Mouse (Mus musculus) lung, postnatal 4 days (tissue): Measurements from ENCODE around the gene Klf2.
A peak's percentile ranks its signal among the peaks of the same experiment; 100 is the strongest.

ENCODE experiments used
- DNase-seq, 2 experiments: peaks; one replicate each; pipeline ENCODE4 v3.0.0; 2021

Gene Klf2

GRCm38 (mm10) chr8:72318801-72319322 lies at the start of gene Klf2:
Klf2 (plus strand) TSS chr8:72319033.
- peak; percentile 99 for DNase-seq

GRCm38 (mm10) chr8:72270606-72271005 lies 48.2 kb upstream of the Klf2 start:
- DNase-seq, result peak; percentile 41 to 63

- DNase-seq, result no peak
Observed at GRCm38 (mm10) chr8:72271051-72271660, 47.7 kb upstream of the Klf2 start.

- DNase-seq, result no peak
Observed at GRCm38 (mm10) chr8:72271691-72272090, 47.1 kb upstream of the Klf2 start.

- peak; percentile 87 to 88 for DNase-seq
Observed at GRCm38 (mm10) chr8:72272361-72272760, 46.5 kb upstream of the Klf2 start.

DNA sequence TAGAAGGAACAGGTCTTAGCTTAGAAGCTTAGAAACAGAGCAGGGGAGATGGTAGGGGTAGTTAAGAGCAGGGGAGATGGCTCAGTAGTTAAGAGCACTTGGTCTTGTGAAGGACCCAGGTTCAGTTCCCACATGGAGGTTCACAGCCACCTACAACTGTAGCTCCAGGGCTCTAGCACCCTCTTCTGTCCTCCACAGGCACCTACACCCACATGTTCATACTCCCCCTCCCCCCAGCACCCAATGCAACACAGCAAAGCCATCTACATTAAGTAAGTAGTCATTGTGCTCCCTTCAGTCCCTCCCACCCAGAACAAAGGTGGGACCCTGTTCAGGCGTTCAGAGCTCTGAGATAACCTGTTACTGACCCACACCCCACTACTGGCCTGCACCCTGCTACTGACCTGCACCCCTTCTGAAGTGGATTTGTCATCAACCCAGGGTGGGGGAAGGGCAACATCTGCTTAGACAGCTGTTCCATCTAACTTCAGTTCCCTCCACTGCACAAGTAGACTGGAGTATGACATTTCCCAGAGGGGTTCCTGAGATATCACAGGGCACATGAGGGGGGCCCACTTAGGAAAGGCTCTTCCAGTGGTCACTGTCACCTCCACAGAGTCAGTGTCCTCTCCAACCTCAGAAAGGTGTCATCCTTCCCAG lies 45.6 kb upstream of the Klf2 start:
- DNase-seq, result no peak

DNA sequence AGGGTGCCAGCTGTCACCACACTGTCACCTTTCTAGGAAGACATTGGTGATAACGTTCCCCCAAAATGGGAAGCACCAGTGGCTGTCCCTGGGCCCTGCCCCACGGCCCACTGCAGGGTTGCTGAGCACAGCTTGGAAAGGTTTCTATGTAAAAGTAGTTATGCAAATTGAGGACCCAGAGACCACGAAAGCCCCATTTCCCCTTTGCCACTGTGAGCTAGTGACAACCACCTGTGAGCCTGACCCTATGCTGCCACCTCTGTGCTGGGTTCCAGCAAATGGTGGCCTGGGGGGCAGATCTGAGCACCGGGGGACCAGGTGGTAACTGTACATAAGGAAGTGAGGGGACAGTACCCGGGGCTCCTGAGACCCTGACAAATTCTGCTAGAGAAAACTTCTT lies 45.0 kb upstream of the Klf2 start:
- peak in 1 of 2 experiments; percentile 44 for DNase-seq

- DNase-seq, result no peak
Observed at GRCm38 (mm10) chr8:72277244-72277643, 41.6 kb upstream of the Klf2 start.

- DNase-seq, result peak in 1 of 2 experiments; percentile 61
Observed at GRCm38 (mm10) chr8:72279151-72279550, 39.7 kb upstream of the Klf2 start.

DNA sequence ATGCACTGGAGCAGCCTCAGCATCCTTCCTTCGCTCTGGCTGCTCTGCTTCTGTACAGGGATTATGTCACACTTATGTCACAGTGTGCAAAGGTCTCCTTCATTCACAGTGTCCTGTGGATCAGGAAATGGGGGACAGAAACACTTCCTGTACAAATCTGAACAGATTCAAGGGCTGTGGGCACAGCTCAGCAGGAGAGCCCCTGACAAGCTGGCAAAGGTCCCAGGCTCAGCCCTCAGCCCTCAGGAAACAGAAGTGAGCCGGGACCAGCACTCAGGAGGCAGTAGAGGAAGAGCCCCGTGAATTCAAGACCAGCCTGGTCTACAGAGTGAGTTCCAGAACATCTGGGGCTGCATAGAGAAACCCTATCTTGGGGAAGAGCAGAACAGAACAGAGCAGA lies 37.2 kb upstream of the Klf2 start:
- DNase-seq, result peak; percentile 75 to 87

DNA sequence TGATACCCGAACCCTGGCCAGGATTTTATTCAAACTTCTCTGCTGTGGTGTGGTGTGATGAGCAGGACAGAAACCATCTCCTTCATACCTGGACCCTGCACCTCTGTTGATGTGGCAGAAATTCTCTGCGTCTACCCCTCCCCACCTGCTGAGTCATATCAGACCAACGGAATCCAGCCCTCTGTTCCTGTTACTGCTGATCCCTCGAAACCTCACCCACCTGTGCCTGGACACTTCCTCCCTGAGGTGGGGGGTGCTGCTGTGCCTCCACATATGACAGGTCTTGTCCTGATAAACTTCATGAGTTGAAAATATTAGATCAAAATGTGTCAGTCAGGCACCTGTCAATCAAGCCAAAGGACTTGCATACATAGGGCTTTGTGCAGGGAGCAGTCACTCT lies 33.5 kb upstream of the Klf2 start:
- no peak for DNase-seq

DNA sequence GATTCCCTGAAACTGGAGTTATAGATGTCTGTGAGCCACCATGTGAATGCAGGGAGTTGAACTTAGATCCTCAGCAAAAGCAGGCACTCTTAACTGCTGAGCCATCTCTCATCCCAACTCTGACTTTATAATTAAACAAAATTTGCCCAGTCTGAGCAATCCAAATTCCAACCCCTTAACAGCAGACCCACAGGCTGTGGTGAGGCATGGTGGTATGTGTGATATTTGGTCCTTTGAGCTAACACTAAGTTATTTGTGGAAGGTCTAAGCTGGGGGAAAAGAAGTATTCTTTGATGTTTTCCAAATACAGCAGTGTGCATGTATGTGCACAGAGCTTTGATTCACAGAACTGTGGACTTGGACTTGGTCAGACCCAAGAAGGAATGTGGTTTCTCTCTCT lies 29.8 kb upstream of the Klf2 start:
- DNase-seq, result no peak

DNA sequence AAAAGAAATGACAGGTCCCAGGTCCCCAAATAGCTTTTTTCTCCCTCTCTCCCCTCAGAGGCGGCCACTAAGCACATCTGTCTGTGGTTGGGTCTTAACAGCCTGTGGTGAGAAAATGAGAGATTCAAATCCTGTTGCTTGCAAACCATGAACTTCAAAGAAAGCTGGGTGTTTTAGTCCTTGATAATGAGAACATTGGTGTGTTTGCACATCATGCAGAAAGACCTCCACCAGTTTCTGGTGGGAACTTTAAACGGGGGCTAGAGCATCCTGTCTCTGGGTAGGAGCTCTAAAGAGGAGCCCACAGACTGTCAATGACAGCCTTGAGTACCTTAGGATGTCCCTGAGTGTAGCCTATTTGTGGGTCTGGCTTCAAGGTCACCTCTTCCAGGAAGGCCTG lies 27.7 kb upstream of the Klf2 start:
- no peak for DNase-seq

DNA sequence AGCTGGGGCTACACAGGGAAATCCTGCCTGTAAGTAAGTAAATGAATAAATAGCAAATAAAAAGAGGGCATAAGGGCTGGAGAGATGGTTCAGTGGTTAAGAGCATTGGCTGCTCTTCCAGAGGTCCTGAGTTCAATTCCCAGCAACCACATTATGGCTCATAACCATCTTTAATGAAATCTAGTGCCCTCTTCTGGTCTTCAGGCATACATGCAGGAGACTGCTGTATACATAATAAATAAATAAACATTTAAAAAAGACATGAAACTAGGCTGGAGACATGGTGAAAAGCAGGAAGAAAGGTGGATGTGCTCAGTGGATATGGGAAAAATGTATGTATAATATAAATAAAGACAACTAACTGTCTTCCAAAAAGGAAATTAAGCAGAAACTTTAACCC lies 25.5 kb upstream of the Klf2 start:
- no peak for DNase-seq

GRCm38 (mm10) chr8:72295125-72295524 lies 23.7 kb upstream of the Klf2 start:
- DNase-seq, result no peak

DNA sequence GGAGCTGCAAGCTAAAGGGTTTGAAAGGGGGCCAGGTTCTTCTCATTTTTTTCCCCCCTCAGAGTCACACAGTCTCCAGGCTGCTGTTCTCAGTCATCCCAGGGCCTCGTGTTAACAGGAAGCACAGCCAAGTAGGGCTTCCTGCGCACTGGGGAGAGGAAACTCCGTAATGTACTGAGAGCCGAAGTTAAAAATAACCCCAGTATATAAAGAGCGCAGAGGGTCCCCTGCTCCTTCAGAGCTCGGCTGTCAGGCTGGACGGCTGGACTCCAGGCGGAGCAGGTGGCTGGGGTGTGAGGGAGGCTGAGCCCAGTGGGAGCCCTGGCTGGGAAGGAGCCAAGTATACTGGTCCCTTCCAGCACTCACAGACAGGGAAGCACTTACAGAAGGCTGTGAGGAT lies 23.2 kb upstream of the Klf2 start:
- DNase-seq, result peak; percentile 88 to 93

DNA sequence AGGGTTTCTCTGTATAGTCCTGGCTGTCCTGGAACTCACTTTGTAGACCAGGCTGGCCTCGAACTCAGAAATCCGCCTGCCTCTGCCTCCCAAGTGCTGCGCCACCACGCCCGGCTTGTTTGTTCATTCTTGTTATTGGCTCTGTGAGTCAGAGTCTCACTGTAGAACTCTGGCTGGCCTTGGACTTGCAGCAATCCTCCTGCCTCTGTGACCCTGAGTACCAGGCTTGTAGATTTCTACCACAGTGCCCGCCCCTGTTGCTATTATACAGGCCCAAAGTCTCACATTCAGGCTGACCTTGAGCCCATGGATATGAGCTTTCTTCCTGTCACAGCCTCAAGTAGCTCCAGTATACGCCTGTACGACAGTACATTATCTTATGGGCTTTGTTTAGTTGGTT lies 22.3 kb upstream of the Klf2 start:
- no peak for DNase-seq

GRCm38 (mm10) chr8:72298928-72299327 lies 19.9 kb upstream of the Klf2 start:
- DNase-seq, result no peak

GRCm38 (mm10) chr8:72300654-72301400 lies 18.0 kb upstream of the Klf2 start:
- no peak for DNase-seq

DNA sequence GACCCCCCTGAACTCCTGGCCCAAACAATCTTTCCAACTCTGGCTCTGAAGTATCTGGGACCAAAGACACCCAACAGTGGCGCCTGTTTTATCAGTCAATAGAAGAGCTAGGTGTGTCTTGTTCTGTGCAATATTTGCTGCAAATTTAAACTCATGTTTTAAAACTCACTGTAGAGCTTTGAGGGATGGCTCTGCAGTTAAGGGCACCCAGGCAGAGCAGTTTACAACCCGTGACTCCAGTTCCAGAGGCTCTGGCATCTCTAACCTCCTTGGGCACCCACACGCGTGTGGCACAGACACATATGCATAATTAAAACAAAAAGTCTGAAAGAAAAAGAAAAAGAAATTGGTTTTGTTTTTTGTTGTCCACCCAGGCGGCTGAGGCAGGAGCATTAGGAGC lies 17.3 kb upstream of the Klf2 start:
- DNase-seq, result no peak

DNA sequence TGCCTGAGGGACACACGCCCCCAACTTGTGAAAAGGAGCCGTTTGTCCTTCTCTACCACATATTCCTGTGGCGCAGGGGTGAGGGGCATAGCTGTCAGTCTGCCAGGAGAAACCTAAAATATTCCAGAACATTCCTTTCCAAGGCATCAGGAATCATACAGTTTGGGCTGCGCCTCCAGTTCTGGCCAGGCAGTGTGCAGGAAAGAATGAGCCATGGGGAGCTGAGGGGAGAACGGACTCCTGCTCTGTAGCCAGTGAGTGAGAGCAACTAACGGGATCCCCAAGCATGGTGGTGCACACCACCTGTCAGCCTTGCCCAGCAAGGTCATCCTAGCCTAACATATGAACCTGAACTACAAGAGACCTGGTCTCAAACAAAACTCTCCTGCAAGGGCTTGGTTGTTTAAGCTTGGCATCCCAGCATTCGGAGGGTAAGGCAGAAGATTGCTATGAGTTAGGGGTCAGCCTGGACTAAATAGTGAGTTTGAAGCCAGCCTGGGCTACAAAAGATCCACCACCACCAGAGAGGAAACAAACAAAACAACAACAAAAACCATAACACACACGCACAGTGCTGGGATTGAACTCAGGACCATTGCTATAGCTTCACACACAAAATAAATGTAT lies 15.7 kb upstream of the Klf2 start:
- no peak for DNase-seq

DNA sequence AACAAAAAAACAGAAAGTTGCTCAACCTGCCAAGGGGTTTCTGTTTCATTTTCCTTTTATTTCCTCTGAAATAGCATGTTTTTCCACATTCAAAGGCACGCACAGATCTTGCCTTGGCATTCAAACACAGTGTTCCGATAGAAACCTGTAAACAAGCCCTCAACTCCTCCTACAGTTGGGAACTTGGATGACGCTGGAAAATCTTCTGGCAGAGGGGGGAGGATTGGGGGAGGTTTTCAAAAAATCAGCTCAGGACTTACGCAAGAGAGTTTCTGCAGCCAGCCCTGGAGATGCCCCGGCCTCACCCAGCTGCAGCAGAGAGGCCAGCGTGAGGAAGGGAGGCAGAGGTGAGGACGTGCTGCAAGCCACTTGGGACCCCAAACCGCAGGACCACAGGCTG lies 15.2 kb upstream of the Klf2 start:
- DNase-seq, result peak; percentile 78 to 84

DNA sequence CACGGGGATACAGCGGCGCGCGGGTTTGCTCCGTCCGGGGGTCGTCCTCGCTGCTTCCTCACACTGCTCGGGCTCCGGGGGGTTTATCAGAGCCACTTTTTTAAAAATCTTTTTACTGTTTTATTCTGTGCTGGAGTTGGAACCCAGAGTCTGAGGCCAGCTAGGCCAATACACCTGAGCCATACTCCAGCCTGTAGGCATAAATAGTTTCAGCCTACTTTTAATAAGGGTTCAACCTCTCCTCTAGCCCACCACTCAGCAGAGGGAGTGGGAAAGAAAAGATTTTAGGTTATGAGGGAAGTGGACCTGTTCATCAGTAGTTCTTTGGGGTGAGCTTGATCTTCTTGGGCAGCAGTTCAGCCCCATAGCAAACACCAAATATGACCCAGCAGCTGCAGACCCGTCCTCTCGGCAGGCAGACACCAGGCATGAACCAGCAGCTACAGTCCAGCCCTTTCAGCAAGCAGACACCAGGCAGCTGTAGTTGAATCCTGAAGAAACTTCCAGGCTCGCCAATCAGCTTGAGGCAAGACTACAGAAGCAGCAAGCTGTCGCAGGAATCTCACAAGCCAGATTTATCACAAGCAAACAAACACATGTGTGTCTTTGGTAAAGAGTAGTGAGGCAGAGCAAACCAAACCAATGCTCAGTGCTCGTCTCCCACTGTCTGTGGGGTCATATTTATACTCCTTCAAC lies 13.5 kb upstream of the Klf2 start, which contains the start of gene Gm10282:
Gene Gm10282, minus strand, starts transcription at position 51 of the 696 bp plus-strand sequence.
- DNase-seq, result no peak
